Mouse (Mus musculus): ENCODE measurements around the gene Fsip1. TPM values are rescaled to one million over a fixed set of nuclear protein-coding genes. Genes with fewer than 3 reads are reported as not detected.

The Fsip1 gene
- polyA plus RNA-seq, 1 experiment from 2014 or later: 0.42 TPM

DNA sequence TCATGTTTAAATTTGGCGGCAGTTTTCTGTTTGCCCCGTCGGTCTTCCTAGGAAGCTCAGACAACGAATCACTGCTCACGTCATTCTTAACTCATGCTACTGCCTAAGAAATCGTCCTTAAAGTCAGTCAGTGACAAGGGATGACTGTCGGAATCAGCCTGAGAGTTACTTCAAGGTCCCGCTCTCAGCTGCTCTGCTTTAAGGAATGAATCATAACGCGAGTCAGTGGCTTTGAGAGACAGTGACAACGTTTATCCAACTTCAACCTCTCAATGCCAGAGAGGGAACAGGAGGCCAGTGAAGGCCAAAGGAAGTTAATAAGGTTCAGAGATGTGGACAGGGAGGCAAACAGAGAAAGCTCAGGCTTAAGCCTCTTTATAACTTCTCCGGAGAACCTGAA, 7.8 kb downstream of the Fsip1 start:
- Histone ChIP-seq H3K4me3 (ENCODE audit: control insufficient read depth in 1 of 2, insufficient read depth in 1 of 2, low read depth in 1 of 2, low read length in 2 of 2) (no peak overlapping the region), H3K27me3 (ENCODE audit: control insufficient read depth, insufficient read depth, low read length) (0 out of 2 replicates have a peak, but pooled peaks cover 3% of the 10 kb centered on the region), H3K27ac (replicated peaks in 1 of 2; ENCODE audit: control insufficient read depth in 1 of 2, insufficient read depth in 1 of 2, low read depth in 2 of 2, low read length in 2 of 2) (no peak overlapping the region), H3K36me3 (ENCODE audit: control insufficient read depth, insufficient read depth, low read length) (no peaks in the 10 kb centered on the region), H3K4me1 (ENCODE audit: control insufficient read depth in 2 of 2, insufficient read depth in 2 of 2, low read length in 2 of 2) (no peaks in the 10 kb centered on the region), H3K9ac (ENCODE audit: low read length) (no peak overlapping the region), H3K9me3 (ENCODE audit: control insufficient read depth, low read length) (no peaks in the 10 kb centered on the region), H3K4me2 (ENCODE audit: low read length) (no peak overlapping the region)
- 66% methylated on average over 12 of the region's 12 CpGs for WGBS
- ATAC-seq (ENCODE audit: insufficient number of reproducible peaks, insufficient read depth, low FRiP score, low read depth): no peak

DNA sequence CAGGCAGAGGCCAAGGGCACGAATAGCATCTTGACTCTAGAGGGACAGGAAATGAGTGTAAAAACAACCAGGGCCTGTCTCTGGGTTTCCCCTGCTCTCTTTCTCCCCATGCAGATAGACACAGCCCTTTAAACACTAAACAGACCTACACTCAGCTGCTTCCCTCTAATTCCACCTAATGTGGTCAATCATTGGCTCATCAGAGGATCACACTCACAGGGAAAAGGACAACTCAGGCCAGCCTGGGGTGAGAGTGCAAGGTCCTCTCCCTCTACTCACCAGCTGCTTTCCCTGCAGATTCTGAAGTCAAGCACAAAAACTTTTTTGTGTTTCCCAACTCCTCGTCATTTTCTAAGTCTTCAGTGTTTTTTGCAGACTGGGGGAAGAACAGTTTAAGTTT, 8.8 kb downstream of the Fsip1 start:
- H3K9ac ChIP-seq (ENCODE audit: low read length): no peak overlapping the region
- no peak for ATAC-seq (ENCODE audit: insufficient number of reproducible peaks, insufficient read depth, low FRiP score, low read depth)
- 50% methylated on average over 2 of the region's 2 CpGs for WGBS
- no peaks in the 10 kb centered on the region for H3K9me3 ChIP-seq (ENCODE audit: control insufficient read depth, low read length)
- H3K4me3 ChIP-seq (ENCODE audit: control insufficient read depth in 1 of 2, insufficient read depth in 1 of 2, low read depth in 1 of 2, low read length in 2 of 2): no peak overlapping the region
- 0 out of 2 replicates have a peak, but pooled peaks cover 3% of the 10 kb centered on the region for H3K27me3 ChIP-seq (ENCODE audit: control insufficient read depth, insufficient read depth, low read length)
- no peak overlapping the region for H3K27ac ChIP-seq (replicated peaks in 1 of 2; ENCODE audit: control insufficient read depth in 1 of 2, insufficient read depth in 1 of 2, low read depth in 2 of 2, low read length in 2 of 2)
- no peaks in the 10 kb centered on the region for H3K36me3 ChIP-seq (ENCODE audit: control insufficient read depth, insufficient read depth, low read length)
- no peaks in the 10 kb centered on the region for H3K4me1 ChIP-seq (ENCODE audit: control insufficient read depth in 2 of 2, insufficient read depth in 2 of 2, low read length in 2 of 2)
- no peak overlapping the region for H3K4me2 ChIP-seq (ENCODE audit: low read length)

GRCm38 (mm10) chr2:118245914-118246313, 10.9 kb downstream of the Fsip1 start:
- ATAC-seq (ENCODE audit: insufficient number of reproducible peaks, insufficient read depth, low FRiP score, low read depth): no peak
- H3K4me3 ChIP-seq (ENCODE audit: control insufficient read depth in 1 of 2, insufficient read depth in 1 of 2, low read depth in 1 of 2, low read length in 2 of 2): no peak overlapping the region
- no peaks in the 10 kb centered on the region for H3K4me1 ChIP-seq (ENCODE audit: control insufficient read depth in 2 of 2, insufficient read depth in 2 of 2, low read length in 2 of 2)
- H3K4me2 ChIP-seq (ENCODE audit: low read length): no peak overlapping the region
- H3K9ac ChIP-seq (ENCODE audit: low read length): no peak overlapping the region
- peaks cover 5% of the 10 kb centered on the region; the same call in 1 of the 2 replicates for H3K27me3 ChIP-seq (ENCODE audit: control insufficient read depth, insufficient read depth, low read length)
- H3K27ac ChIP-seq (replicated peaks in 1 of 2; ENCODE audit: control insufficient read depth in 1 of 2, insufficient read depth in 1 of 2, low read depth in 2 of 2, low read length in 2 of 2): no peak overlapping the region
- no peaks in the 10 kb centered on the region for H3K9me3 ChIP-seq (ENCODE audit: control insufficient read depth, low read length)
- WGBS: 12% methylated on average over 10 of the region's 10 CpGs
- H3K36me3 ChIP-seq (ENCODE audit: control insufficient read depth, insufficient read depth, low read length): no peaks in the 10 kb centered on the region

GRCm38 (mm10) chr2:118236196-118236595, 20.6 kb downstream of the Fsip1 start:
- no peaks in the 10 kb centered on the region for H3K9me3 ChIP-seq (ENCODE audit: control insufficient read depth, low read length)
- H3K9ac ChIP-seq (ENCODE audit: low read length): no peak overlapping the region
- no peak overlapping the region for H3K4me3 ChIP-seq (ENCODE audit: control insufficient read depth in 1 of 2, insufficient read depth in 1 of 2, low read depth in 1 of 2, low read length in 2 of 2)
- no peaks in the 10 kb centered on the region for H3K36me3 ChIP-seq (ENCODE audit: control insufficient read depth, insufficient read depth, low read length)
- no peak overlapping the region for H3K27ac ChIP-seq (replicated peaks in 1 of 2; ENCODE audit: control insufficient read depth in 1 of 2, insufficient read depth in 1 of 2, low read depth in 2 of 2, low read length in 2 of 2)
- H3K4me2 ChIP-seq (ENCODE audit: low read length): no peak overlapping the region
- H3K4me1 ChIP-seq (ENCODE audit: control insufficient read depth in 2 of 2, insufficient read depth in 2 of 2, low read length in 2 of 2): no peaks in the 10 kb centered on the region
- H3K27me3 ChIP-seq (ENCODE audit: control insufficient read depth, insufficient read depth, low read length): peaks cover 18% of the 10 kb centered on the region
- ATAC-seq (ENCODE audit: insufficient number of reproducible peaks, insufficient read depth, low FRiP score, low read depth): no peak
- WGBS: 88% methylated on average over 7 of the region's 7 CpGs

DNA sequence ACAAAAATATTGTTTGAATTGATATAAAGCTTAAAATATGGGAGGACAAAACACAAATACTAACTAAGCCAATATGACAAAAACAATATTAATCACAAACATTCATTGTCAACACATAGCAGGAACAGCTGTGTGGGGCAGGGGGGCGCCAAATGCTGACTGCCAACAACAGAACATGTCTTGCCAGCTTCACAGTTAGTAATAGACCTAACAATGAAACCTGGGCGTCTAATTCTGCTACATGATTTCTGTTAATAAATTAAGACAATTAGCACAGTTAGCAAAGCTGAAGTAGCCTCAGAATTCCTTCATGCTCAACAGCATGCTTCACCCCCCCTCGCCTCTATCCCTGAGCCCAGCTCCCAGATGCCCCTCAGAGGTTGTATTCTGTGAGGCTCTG, 21.2 kb downstream of the Fsip1 start:
- H3K27ac ChIP-seq (replicated peaks in 1 of 2; ENCODE audit: control insufficient read depth in 1 of 2, insufficient read depth in 1 of 2, low read depth in 2 of 2, low read length in 2 of 2): no peak overlapping the region
- H3K36me3 ChIP-seq (ENCODE audit: control insufficient read depth, insufficient read depth, low read length): no peaks in the 10 kb centered on the region
- no peak for ATAC-seq (ENCODE audit: insufficient number of reproducible peaks, insufficient read depth, low FRiP score, low read depth)
- H3K4me1 ChIP-seq (ENCODE audit: control insufficient read depth in 2 of 2, insufficient read depth in 2 of 2, low read length in 2 of 2): no peaks in the 10 kb centered on the region; a peak in 1 of 4 replicates
- H3K4me2 ChIP-seq (ENCODE audit: low read length): no peak overlapping the region
- peaks cover 14% of the 10 kb centered on the region; the same call in 1 of the 2 replicates for H3K27me3 ChIP-seq (ENCODE audit: control insufficient read depth, insufficient read depth, low read length)
- no peak overlapping the region for H3K9ac ChIP-seq (ENCODE audit: low read length)
- WGBS: 85% methylated on average over 3 of the region's 3 CpGs
- no peak overlapping the region for H3K4me3 ChIP-seq (ENCODE audit: control insufficient read depth in 1 of 2, insufficient read depth in 1 of 2, low read depth in 1 of 2, low read length in 2 of 2)
- H3K9me3 ChIP-seq (ENCODE audit: control insufficient read depth, low read length): no peaks in the 10 kb centered on the region

GRCm38 (mm10) chr2:118230544-118230943, 26.2 kb downstream of the Fsip1 start:
- 17% methylated on average over 3 of the region's 3 CpGs for WGBS
- H3K9ac ChIP-seq (ENCODE audit: low read length): no peak overlapping the region
- no peaks in the 10 kb centered on the region for H3K36me3 ChIP-seq (ENCODE audit: control insufficient read depth, insufficient read depth, low read length)
- no peak overlapping the region for H3K4me2 ChIP-seq (ENCODE audit: low read length)
- no peak for ATAC-seq (ENCODE audit: insufficient number of reproducible peaks, insufficient read depth, low FRiP score, low read depth)
- no peaks in the 10 kb centered on the region for H3K9me3 ChIP-seq (ENCODE audit: control insufficient read depth, low read length)
- no peaks in the 10 kb centered on the region; the same call in 1 of the 2 replicates for H3K27me3 ChIP-seq (ENCODE audit: control insufficient read depth, insufficient read depth, low read length)
- no peak overlapping the region for H3K27ac ChIP-seq (replicated peaks in 1 of 2; ENCODE audit: control insufficient read depth in 1 of 2, insufficient read depth in 1 of 2, low read depth in 2 of 2, low read length in 2 of 2)
- H3K4me3 ChIP-seq (ENCODE audit: control insufficient read depth in 1 of 2, insufficient read depth in 1 of 2, low read depth in 1 of 2, low read length in 2 of 2): no peak overlapping the region
- H3K4me1 ChIP-seq (ENCODE audit: control insufficient read depth in 2 of 2, insufficient read depth in 2 of 2, low read length in 2 of 2): peaks cover 0 to 2% of the 10 kb centered on the region in 2 experiments; a peak in 1 of 4 replicates

DNA sequence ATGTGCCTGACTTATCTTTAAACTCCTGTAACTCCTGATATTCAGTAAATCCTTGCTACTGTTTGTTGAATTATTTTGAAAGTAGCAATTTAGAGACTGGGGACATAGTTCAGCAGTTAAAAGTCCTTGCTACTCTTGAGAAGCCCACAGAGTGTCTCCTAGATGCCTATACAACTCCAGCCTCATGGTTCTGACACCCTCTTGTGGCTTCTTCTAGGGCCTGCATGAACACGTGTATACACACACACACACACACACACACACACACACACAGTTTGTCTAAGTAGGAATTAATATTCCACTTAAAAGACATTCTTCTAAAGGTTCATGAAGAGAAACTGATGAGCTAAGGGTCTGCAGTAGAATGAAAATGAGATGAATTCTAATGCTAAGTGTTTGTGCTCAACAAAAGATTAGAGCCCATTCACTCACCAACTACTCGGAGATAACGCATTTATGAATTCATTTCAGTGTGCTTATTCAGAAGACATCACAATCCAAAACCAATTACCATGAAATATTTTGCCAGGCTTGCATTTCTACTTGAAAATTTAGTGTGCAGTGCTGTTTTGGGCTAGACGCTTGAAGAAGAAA, 28.2 kb downstream of the Fsip1 start:
- no peaks in the 10 kb centered on the region for H3K36me3 ChIP-seq (ENCODE audit: control insufficient read depth, insufficient read depth, low read length)
- H3K27ac ChIP-seq (replicated peaks in 1 of 2; ENCODE audit: control insufficient read depth in 1 of 2, insufficient read depth in 1 of 2, low read depth in 2 of 2, low read length in 2 of 2): no peak overlapping the region
- no peaks in the 10 kb centered on the region for H3K9me3 ChIP-seq (ENCODE audit: control insufficient read depth, low read length)
- H3K4me2 ChIP-seq (ENCODE audit: low read length): no peak overlapping the region
- ATAC-seq (ENCODE audit: insufficient number of reproducible peaks, insufficient read depth, low FRiP score, low read depth): no peak
- peaks cover 0 to 2% of the 10 kb centered on the region in 2 experiments; a peak in 1 of 4 replicates for H3K4me1 ChIP-seq (ENCODE audit: control insufficient read depth in 2 of 2, insufficient read depth in 2 of 2, low read length in 2 of 2)
- H3K9ac ChIP-seq (ENCODE audit: low read length): no peak overlapping the region
- WGBS: 93% methylated on average over 4 of the region's 4 CpGs
- H3K4me3 ChIP-seq (ENCODE audit: control insufficient read depth in 1 of 2, insufficient read depth in 1 of 2, low read depth in 1 of 2, low read length in 2 of 2): no peak overlapping the region
- H3K27me3 ChIP-seq (ENCODE audit: control insufficient read depth, insufficient read depth, low read length): no peaks in the 10 kb centered on the region; the same call in 1 of the 2 replicates

Measured in heart, embryonic 14.5 days (tissue).